Mouse (Mus musculus): ENCODE data around the gene Pmis2.

GRCm38 (mm10) chr7:30671480-30671879, at the start of gene Pmis2:
- TF ChIP-seq GATA1 (IDR thresholded peaks at IDR 0.05; ENCODE audit: borderline replicate concordance, low read length): no peak
- no peak for TF ChIP-seq FLI1 (IDR thresholded peaks at IDR 0.05; ENCODE audit: low read length)
